Mouse (Mus musculus): ENCODE data around the gene U90926. TPM values are rescaled to one million over a fixed set of nuclear protein-coding genes. Genes with fewer than 3 reads are reported as not detected.

Gene U90926
- total and polyA plus RNA-seq, 2 experiments: not detected

DNA sequence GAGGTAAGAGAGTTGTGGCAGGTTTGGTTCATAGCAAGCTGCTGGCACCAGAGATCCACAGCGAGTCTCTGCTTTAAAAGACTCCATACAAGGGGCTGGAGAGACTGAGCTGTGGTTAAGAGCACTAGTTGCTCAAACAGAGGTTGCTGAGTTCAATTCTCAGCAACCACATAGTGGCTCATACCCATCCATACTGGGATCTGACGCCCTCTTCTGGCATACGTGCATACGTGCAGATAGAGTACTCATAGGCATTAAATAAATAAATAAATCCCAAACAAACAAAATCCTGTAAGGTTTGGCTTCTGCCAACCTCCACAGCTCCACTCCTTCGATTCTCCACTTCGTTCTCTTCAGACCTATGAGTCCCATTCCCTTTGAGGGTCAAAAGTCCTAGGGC, 36.8 kb upstream of the U90926 start:
- no peaks in the 10 kb centered on the region for H3K27me3 ChIP-seq (ENCODE audit: control insufficient read depth, insufficient read depth, low read length)
- no peak overlapping the region for H3K4me3 ChIP-seq (ENCODE audit: insufficient read depth, low read depth, low read length)
- no peak overlapping the region for H3K27ac ChIP-seq (replicated peaks; ENCODE audit: insufficient read depth, low read depth, low read length)
- no peak for TF ChIP-seq CTCF (IDR thresholded peaks at IDR 0.05; ENCODE audit: low read depth, low read length)
- TF ChIP-seq POLR2A (IDR thresholded peaks at IDR 0.05; ENCODE audit: extremely low read depth, insufficient read depth, low read length): no peak
- H3K4me1 ChIP-seq (ENCODE audit: control insufficient read depth, insufficient read depth, low read length): no peaks in the 10 kb centered on the region
- no peaks in the 10 kb centered on the region for H3K79me2 ChIP-seq (ENCODE audit: control insufficient read depth, insufficient read depth, low read length)
- no peak for DNase-seq (ENCODE audit: extremely low read depth, low read depth, low spot score)
- 93% methylated on average over 6 of the region's 6 CpGs for WGBS
- H3K36me3 ChIP-seq (ENCODE audit: control insufficient read depth, insufficient read depth, low read length): no peaks in the 10 kb centered on the region
- H3K9ac ChIP-seq (ENCODE audit: low read depth, low read length): no peak overlapping the region

DNA sequence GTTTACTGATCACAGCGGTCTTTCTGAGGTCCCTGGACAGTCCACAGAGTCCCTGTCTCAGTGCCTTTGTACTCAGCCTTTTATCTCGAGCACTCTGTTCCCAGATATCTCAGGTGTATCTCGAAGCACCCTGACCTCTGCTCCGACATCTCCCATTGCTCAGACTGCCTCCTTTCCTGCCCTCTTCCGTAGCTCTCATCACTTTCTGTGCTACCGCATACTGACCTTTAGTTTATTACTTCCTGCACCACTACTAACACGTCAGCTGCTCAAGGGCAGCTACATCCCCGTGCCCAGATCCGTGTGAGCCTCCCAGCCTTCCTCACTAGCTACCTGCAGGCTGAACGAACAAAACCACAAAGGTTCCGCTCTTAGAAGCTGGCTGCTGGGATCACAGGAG, 33.4 kb upstream of the U90926 start:
- H3K9ac ChIP-seq (ENCODE audit: low read depth, low read length): no peak overlapping the region

DNA sequence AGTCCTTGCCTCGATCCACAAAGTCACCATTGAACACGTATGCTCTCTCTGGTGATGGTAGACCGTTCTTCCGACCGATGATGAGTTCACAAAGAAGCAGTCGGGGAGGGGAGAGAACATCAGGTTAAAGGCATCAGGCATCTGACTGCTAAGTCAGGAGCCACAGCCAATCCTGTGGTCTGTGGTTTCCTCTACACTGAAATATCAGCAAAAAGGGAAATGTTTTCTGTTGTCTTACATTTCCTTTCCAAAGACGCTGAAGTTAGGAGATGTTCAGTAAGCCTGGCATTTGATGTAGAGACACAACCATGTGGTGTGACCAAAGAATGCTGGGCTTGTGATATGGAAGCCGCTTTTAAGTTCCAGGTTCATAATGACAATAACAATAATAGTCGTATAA, 30.3 kb upstream of the U90926 start:
- Histone ChIP-seq H3K9ac (ENCODE audit: low read depth, low read length) (no peak overlapping the region), H3K36me3 (ENCODE audit: control insufficient read depth, insufficient read depth, low read length) (no peaks in the 10 kb centered on the region), H3K27ac (replicated peaks; ENCODE audit: insufficient read depth, low read depth, low read length) (no peak overlapping the region), H3K27me3 (ENCODE audit: control insufficient read depth, insufficient read depth, low read length) (no peaks in the 10 kb centered on the region), H3K4me3 (ENCODE audit: insufficient read depth, low read depth, low read length) (no peak overlapping the region), H3K4me1 (ENCODE audit: control insufficient read depth, insufficient read depth, low read length) (no peaks in the 10 kb centered on the region), H3K79me2 (ENCODE audit: control insufficient read depth, insufficient read depth, low read length) (no peaks in the 10 kb centered on the region)
- DNase-seq (ENCODE audit: extremely low read depth, low read depth, low spot score): no peak
- 83% methylated on average over 9 of the region's 9 CpGs for WGBS
- TF ChIP-seq POLR2A (IDR thresholded peaks at IDR 0.05; ENCODE audit: extremely low read depth, insufficient read depth, low read length): no peak
- no peak for TF ChIP-seq CTCF (IDR thresholded peaks at IDR 0.05; ENCODE audit: low read depth, low read length)

More for the DNA sequence above, 33.4 kb upstream of the U90926 start:
- 86% methylated on average over 11 of the region's 11 CpGs for WGBS
- H3K27me3 ChIP-seq (ENCODE audit: control insufficient read depth, insufficient read depth, low read length): no peaks in the 10 kb centered on the region
- no peak for DNase-seq (ENCODE audit: extremely low read depth, low read depth, low spot score)
- no peak for TF ChIP-seq CTCF (IDR thresholded peaks at IDR 0.05; ENCODE audit: low read depth, low read length)
- no peak for TF ChIP-seq POLR2A (IDR thresholded peaks at IDR 0.05; ENCODE audit: extremely low read depth, insufficient read depth, low read length)
- H3K36me3 ChIP-seq (ENCODE audit: control insufficient read depth, insufficient read depth, low read length): no peaks in the 10 kb centered on the region
- H3K4me3 ChIP-seq (ENCODE audit: insufficient read depth, low read depth, low read length): no peak overlapping the region
- no peaks in the 10 kb centered on the region for H3K79me2 ChIP-seq (ENCODE audit: control insufficient read depth, insufficient read depth, low read length)
- H3K4me1 ChIP-seq (ENCODE audit: control insufficient read depth, insufficient read depth, low read length): no peaks in the 10 kb centered on the region
- no peak overlapping the region for H3K27ac ChIP-seq (replicated peaks; ENCODE audit: insufficient read depth, low read depth, low read length)

DNA sequence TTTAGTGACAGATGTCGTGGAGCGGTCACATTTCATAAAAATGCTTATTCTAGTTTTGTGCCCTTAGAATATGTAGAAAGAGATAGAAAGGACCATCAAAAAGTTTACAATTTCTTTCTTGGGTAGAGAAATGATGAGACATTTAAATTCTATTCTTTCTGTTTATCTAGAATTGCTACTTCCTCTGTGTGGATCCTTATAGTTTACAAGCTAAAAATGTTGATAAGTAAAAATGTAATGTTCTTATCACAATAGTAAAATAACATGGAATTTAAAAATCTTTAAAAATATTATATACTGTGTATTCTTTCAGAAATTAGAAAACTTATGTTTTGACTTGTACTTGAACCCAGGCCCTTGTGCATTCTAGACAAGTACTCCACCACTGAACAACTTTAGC, 29.7 kb upstream of the U90926 start:
- Histone ChIP-seq H3K9ac (ENCODE audit: low read depth, low read length) (no peak overlapping the region), H3K4me3 (ENCODE audit: insufficient read depth, low read depth, low read length) (no peak overlapping the region), H3K27me3 (ENCODE audit: control insufficient read depth, insufficient read depth, low read length) (no peaks in the 10 kb centered on the region), H3K79me2 (ENCODE audit: control insufficient read depth, insufficient read depth, low read length) (no peaks in the 10 kb centered on the region), H3K4me1 (ENCODE audit: control insufficient read depth, insufficient read depth, low read length) (no peaks in the 10 kb centered on the region), H3K27ac (replicated peaks; ENCODE audit: insufficient read depth, low read depth, low read length) (no peak overlapping the region), H3K36me3 (ENCODE audit: control insufficient read depth, insufficient read depth, low read length) (no peaks in the 10 kb centered on the region)
- DNase-seq (ENCODE audit: extremely low read depth, low read depth, low spot score): no peak
- WGBS: 97% methylated on average over 2 of the region's 2 CpGs
- TF ChIP-seq CTCF (IDR thresholded peaks at IDR 0.05; ENCODE audit: low read depth, low read length) (no peak), POLR2A (IDR thresholded peaks at IDR 0.05; ENCODE audit: extremely low read depth, insufficient read depth, low read length) (no peak)

DNA sequence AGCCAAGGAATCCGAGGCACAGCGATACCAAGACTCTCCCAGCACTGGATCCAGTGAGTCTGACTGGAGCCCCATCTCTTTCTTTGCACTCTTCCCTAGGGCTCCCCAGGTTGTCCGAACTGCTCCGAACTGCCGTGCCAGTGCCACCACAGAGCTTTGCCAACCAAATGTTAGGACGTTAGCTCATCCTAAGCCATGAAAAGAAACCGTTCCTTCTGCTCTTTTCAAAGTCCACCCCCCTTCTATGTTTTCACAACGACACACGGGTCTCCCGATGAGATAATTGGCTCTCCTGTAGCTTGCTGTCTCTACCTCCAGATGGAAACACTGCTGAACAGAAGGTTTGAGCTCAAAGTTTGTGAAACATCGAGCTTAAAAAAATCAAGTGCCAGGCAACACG, 25.6 kb upstream of the U90926 start:
- Histone ChIP-seq H3K4me3 (ENCODE audit: insufficient read depth, low read depth, low read length) (no peak overlapping the region), H3K36me3 (ENCODE audit: control insufficient read depth, insufficient read depth, low read length) (no peaks in the 10 kb centered on the region), H3K79me2 (ENCODE audit: control insufficient read depth, insufficient read depth, low read length) (no peaks in the 10 kb centered on the region), H3K9ac (ENCODE audit: low read depth, low read length) (no peak overlapping the region), H3K27ac (replicated peaks; ENCODE audit: insufficient read depth, low read depth, low read length) (no peak overlapping the region), H3K4me1 (ENCODE audit: control insufficient read depth, insufficient read depth, low read length) (no peaks in the 10 kb centered on the region), H3K27me3 (ENCODE audit: control insufficient read depth, insufficient read depth, low read length) (no peaks in the 10 kb centered on the region)
- 95% methylated on average over 12 of the region's 12 CpGs for WGBS
- TF ChIP-seq POLR2A (IDR thresholded peaks at IDR 0.05; ENCODE audit: extremely low read depth, insufficient read depth, low read length) (no peak), CTCF (IDR thresholded peaks at IDR 0.05; ENCODE audit: low read depth, low read length) (no peak)
- no peak for DNase-seq (ENCODE audit: extremely low read depth, low read depth, low spot score)

DNA sequence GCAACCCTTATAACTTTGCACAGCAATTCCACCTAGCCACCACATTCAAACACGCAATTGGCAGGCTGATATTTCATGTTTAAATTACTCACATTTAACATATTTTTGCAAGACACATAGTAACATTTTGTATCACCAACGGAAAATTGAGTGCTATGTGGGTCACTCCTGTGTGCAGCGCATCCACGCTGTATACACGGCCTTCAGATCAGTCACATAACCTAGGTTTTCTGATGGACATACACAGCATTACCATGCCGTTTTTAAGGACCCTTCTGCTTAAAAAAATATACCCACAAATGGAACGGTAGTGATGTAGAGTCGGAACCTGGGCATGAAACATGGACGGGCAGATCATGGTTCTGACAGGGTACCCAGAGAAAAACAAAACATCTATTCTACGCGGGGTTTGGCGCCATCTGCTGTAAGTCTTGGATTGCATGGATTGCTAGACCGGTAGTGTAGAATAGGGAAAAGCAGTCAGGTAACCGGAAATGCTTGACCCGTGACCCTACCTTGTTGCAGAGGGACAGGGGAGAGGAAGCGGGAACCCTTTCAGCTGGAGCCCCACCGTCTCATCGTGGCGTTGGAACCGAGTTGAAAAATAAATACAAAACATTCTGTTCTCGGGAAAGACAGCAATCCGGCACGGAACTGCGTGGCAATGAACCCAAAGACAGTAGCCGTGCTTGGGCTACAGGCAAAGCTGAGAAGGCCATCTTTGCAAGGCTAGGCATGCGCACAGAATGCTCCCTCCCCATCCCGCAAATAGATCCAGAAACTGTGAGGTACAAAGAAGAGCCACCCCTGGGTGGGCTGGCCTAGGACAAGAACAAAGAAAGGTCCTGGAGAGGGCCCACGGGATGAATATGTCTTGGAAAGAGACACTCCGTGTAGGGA, 24.4 kb upstream of the U90926 start:
- WGBS: 42% methylated on average over 29 of the region's 29 CpGs
- no peak overlapping the region for H3K9ac ChIP-seq (ENCODE audit: low read depth, low read length)
- H3K79me2 ChIP-seq (ENCODE audit: control insufficient read depth, insufficient read depth, low read length): no peaks in the 10 kb centered on the region
- no peak overlapping the region for H3K4me3 ChIP-seq (ENCODE audit: insufficient read depth, low read depth, low read length)
- no peaks in the 10 kb centered on the region for H3K4me1 ChIP-seq (ENCODE audit: control insufficient read depth, insufficient read depth, low read length)
- no peaks in the 10 kb centered on the region for H3K27me3 ChIP-seq (ENCODE audit: control insufficient read depth, insufficient read depth, low read length)
- H3K36me3 ChIP-seq (ENCODE audit: control insufficient read depth, insufficient read depth, low read length): no peaks in the 10 kb centered on the region
- TF ChIP-seq POLR2A (IDR thresholded peaks at IDR 0.05; ENCODE audit: extremely low read depth, insufficient read depth, low read length) (no peak), CTCF (IDR thresholded peaks at IDR 0.05; ENCODE audit: low read depth, low read length) (peak; percentile 58)
- no peak overlapping the region for H3K27ac ChIP-seq (replicated peaks; ENCODE audit: insufficient read depth, low read depth, low read length)
- DNase-seq (ENCODE audit: extremely low read depth, low read depth, low spot score): peak; percentile 62

Data from liver, adult 2 months (tissue).